Mouse (Mus musculus) limb, embryonic 11.5 days (tissue): Measurements from ENCODE around the gene Gchfr. TPM values are rescaled to one million over a fixed set of nuclear protein-coding genes. Genes with fewer than 3 reads are reported as not detected.

Experiments
- ATAC-seq: fragments of 200-750 bp; cut with Nextera tagmentation; 2 replicates; pipeline ENCODE4 v1.8.0; 2017; ENCODE audit warnings: low read depth; ENCODE audit not compliant: insufficient number of reproducible peaks, low FRiP score, low TSS enrichment
- DNase-seq: peaks from one replicate; pipeline ENCODE4 v3.0.0-alpha.2; 2015; ENCODE audit warnings: low spot score
- H3K27ac ChIP-seq: fragments of 300-500 bp; sonication (generic); replicated peaks from 2 replicates; pipeline ENCODE4 v1.5.1; 2014; ENCODE audit warnings: low read depth, mild to moderate bottlenecking, low read length
- H3K27me3 ChIP-seq: fragments of 300-500 bp; sonication (generic); 2 replicates; pipeline ENCODE4 v1.6.1; 2014; ENCODE audit warnings: mild to moderate bottlenecking, low read length, mixed read lengths; ENCODE audit not compliant: control insufficient read depth, insufficient read depth
- H3K36me3 ChIP-seq: fragments of 300-500 bp; sonication (generic); 2 replicates; pipeline ENCODE4 v1.6.1; 2014; ENCODE audit warnings: mild to moderate bottlenecking, low read length, moderate library complexity, mixed read lengths; ENCODE audit not compliant: control insufficient read depth, insufficient read depth
- H3K4me1 ChIP-seq: fragments of 300-500 bp; sonication (generic); 2 replicates; pipeline ENCODE4 v1.6.1; 2014; ENCODE audit warnings: low read length, mixed read lengths; ENCODE audit not compliant: control insufficient read depth, insufficient read depth
- H3K4me2 ChIP-seq: fragments of 300-500 bp; sonication (generic); 2 replicates; pipeline ENCODE4 v1.6.1; 2014; ENCODE audit warnings: low read depth, mild to moderate bottlenecking, moderate library complexity; ENCODE audit not compliant: severe bottlenecking
- H3K4me3 ChIP-seq: fragments of 300-500 bp; sonication (generic); 2 replicates; pipeline ENCODE4 v1.5.1; 2014; ENCODE audit warnings: low read depth, low read length
- H3K9ac ChIP-seq: fragments of 300-500 bp; sonication (generic); 2 replicates; pipeline ENCODE4 v1.6.1; 2014; ENCODE audit warnings: mild to moderate bottlenecking, low read length
- H3K9me3 ChIP-seq: fragments of 300-500 bp; sonication (generic); 2 replicates; pipeline ENCODE4 v1.6.1; 2016; ENCODE audit warnings: low read length; ENCODE audit not compliant: control insufficient read depth
- WGBS: fragments of 180-500 bp; shearing (Covaris S2); extraction: QIAGEN DNeasy Blood & Tissue Kit; methylation state at CpG from one replicate; pipeline ENCODE4 v1.1.7; 2014; 5-methylcytosine and 5-hydroxymethylcytosine counted together
- polyA plus RNA-seq: library from polyadenylated mRNA; unstranded; fragments of >200 nt; fragmentation: Nextera tagmentation; extraction: Ambion mirVana; gene quantifications from 2 replicates; pipeline ENCODE4 v1.2.1, GENCODE M21; 2014

Gchfr gene
- polyA plus RNA-seq, 1 experiment from 2014 or later = 6.7 TPM

DNA sequence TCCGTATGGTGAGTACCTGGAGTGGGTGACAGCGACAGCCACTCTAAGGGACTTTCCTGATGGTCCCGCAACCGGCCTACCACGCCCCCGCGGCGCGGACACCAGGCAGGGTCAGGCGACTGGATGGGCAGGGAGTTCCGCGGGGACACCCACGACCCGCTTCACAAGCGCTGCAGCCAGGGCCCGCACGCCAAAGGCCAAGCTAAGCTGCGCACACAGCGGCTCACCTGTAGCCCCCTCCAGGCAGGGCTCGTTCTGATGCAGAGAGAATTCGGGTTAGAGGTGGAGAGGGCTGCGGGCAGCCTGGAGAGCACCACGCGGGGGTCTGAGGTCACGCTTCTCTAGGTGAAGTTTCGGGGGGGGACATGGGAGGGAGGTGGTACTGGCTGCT lies 288 bp downstream of the Gchfr start:
- no peaks in the 10 kb centered on the region for H3K36me3 ChIP-seq
- no peaks in the 10 kb centered on the region for H3K9me3 ChIP-seq
- 4% methylated on average over 26 of the region's 26 CpGs for WGBS
- ATAC-seq (0 out of 2 replicates have a peak, but pooled peaks have one; percentile 23), DNase-seq (no peak)
- peak overlapping the region; percentile 47 for H3K4me3 ChIP-seq
- peak overlapping the region; percentile 95 for H3K4me2 ChIP-seq
- H3K9ac ChIP-seq = peak overlapping the region; percentile 51; the same call in 1 of the 2 replicates
- H3K27me3 ChIP-seq = peaks cover 9% of the 10 kb centered on the region
- peaks cover 3% of the 10 kb centered on the region for H3K4me1 ChIP-seq
- H3K27ac ChIP-seq = no peak overlapping the region

DNA sequence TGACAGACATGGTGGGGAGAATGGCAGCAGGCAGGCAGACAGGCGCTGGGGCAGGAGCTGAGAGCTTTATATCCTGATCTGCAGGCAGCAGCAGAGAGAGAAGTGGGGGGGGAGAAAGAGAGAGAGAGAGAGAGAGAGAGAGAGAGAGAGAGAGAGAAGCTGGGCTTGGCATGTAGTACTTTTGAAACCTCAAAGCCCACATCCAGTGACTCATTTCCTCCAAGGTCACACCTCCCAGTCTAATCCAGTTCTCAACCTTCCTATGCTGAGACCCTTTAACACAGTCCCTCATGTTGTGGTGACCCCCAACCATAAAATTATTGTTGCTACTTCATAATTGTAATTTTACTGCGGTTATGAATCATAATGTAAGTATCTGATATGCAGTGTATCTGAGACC lies 2.7 kb downstream of the Gchfr start:
- Histone ChIP-seq H3K9me3 (no peaks in the 10 kb centered on the region), H3K27ac (no peak overlapping the region), H3K27me3 (peaks cover 9% of the 10 kb centered on the region), H3K36me3 (no peaks in the 10 kb centered on the region), H3K9ac (no peak overlapping the region), H3K4me1 (peaks cover 16% of the 10 kb centered on the region), H3K4me3 (no peak overlapping the region), H3K4me2 (no peak overlapping the region)
- DNase-seq (no peak), ATAC-seq (no peak)
- WGBS = 80% methylated on average over 2 of the region's 2 CpGs

DNA sequence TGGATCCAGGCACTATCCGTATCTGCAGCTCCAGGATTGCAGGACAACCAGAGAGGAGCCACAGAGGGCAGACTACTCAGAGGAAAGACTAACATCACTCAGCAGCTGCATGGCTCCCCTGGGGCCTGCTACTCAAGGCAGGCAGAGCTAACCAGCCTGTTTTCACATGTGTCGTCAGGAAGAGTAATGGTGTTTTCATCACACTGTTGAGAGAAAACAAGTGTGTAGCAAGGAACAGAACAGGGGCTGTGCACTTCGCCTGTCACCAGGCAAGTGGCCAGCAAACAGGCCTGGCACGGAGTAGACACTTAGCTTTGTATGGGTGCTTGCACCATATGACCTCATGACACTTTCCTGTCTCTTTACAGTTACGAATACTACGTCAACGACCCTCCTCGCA lies 4.0 kb downstream of the Gchfr start:
- Histone ChIP-seq H3K36me3 (no peaks in the 10 kb centered on the region), H3K9me3 (no peaks in the 10 kb centered on the region), H3K27me3 (peaks cover 4% of the 10 kb centered on the region; the same call in 1 of the 2 replicates), H3K4me3 (no peak overlapping the region), H3K4me2 (no peak overlapping the region), H3K9ac (no peak overlapping the region), H3K4me1 (peaks cover 16% of the 10 kb centered on the region), H3K27ac (no peak overlapping the region)
- no peak for ATAC-seq
- no peak for DNase-seq
- 72% methylated on average over 8 of the region's 8 CpGs for WGBS

DNA sequence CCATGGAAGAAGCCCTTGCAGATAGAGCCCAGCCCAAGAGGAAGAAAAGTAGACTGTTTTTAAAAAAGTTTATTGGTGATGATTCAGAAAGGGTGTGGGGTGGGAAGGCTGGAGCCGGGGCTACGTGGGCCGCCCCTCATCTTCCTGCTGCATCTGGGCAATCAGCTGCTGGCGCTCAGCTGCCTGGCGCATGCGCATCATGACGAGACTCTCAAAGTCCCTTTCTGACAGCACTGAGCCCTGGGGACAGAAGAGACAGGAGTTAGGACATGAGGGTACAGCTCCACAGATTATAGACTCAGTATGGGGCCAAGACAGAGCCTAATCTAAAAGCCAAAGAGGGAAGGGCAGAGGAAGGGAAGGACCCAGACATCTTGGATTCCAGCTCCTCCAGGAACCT lies 4.9 kb downstream of the Gchfr start:
- WGBS = 87% methylated on average over 7 of the region's 7 CpGs
- no peaks in the 10 kb centered on the region for H3K36me3 ChIP-seq
- H3K9me3 ChIP-seq = no peaks in the 10 kb centered on the region
- no peak overlapping the region for H3K9ac ChIP-seq
- ATAC-seq (no peak), DNase-seq (no peak)
- H3K4me1 ChIP-seq = peaks cover 16% of the 10 kb centered on the region
- H3K27ac ChIP-seq = no peak overlapping the region
- 0 out of 2 replicates have a peak, but pooled peaks cover 2% of the 10 kb centered on the region for H3K27me3 ChIP-seq
- H3K4me2 ChIP-seq = no peak overlapping the region
- no peak overlapping the region for H3K4me3 ChIP-seq

DNA sequence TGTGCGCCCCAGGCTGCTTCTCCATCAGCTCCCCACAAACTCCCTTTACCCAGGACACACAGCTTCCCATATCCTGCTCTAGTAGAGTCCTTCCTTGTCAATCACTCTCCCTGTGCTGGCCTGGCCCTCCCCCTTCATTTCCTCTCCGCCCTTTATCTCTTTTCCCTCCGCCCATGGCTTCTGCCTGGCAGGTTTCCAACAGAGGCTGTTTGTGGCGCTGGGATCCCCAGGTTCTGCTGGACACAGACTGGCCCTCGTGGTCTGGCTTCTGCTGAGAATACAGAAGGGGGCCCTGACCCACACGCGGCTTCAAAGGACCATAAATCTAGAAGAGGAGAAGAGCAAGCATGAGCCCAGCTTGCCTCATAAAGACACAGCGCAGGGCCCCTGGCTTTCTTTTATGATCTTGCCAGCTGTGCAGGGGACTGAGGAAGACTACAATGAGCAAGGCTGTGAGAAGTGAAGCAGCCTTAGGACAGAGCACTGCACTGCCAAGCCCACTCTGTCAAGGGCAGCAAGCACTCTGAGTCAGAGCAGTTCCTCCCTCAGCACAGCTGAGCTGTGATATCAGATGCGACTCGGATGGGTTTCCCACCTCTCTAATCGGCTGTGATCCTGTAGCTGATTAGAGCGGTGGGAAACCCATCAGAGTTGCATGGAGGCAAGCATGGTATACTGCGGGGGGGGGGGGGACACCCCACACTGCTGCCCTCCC lies 5.4 kb downstream of the Gchfr start:
- Histone ChIP-seq H3K36me3 (no peaks in the 10 kb centered on the region), H3K27ac (no peak overlapping the region), H3K9ac (no peak overlapping the region; the same call in 1 of the 2 replicates), H3K9me3 (no peaks in the 10 kb centered on the region), H3K4me3 (no peak overlapping the region), H3K4me1 (peaks cover 16% of the 10 kb centered on the region), H3K27me3 (0 out of 2 replicates have a peak, but pooled peaks cover 2% of the 10 kb centered on the region), H3K4me2 (no peak overlapping the region)
- WGBS = 18% methylated on average over 13 of the region's 13 CpGs
- ATAC-seq = no peak
- no peak for DNase-seq

DNA sequence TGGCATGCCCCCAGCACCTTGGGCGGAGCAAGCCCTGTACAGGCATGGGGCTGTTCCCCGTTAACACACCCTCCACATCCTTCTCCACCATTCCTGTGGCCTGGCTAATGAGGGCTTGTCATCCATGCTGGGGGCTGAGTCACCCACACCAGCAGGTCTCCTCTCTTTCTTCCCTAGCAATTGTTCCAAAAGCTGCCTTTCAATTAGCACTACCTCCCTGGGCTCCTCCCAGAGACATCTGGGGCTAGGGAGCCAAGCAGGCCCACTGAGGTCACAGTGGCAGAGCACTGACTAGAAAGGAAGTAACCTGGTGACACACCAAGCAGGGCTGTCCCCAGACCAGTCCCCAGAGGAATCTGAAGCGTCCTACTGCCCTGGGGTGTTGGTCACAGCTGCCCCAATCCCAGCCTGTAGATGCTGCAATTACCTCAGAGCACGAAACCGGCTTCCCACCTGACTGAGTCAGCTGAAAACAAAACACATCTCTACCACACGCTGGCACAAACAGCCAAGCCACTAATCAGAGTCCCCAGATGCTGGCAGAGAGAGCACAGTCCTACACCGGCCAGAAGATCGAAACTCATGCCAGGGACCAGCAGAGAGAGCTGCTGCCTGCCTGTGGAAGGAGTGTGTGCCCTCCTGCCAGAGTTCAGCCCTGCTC lies 6.5 kb downstream of the Gchfr start, which contains the start of gene Gm14137:
Gm14137 (plus strand) TSS at position 519 of the 661 bp plus-strand sequence.
- H3K9ac ChIP-seq = no peak within 1 kb of the TSS; the same call in 1 of the 2 replicates
- H3K4me3 ChIP-seq = no peak within 1 kb of the TSS
- no peaks in the 10 kb centered on the region for H3K9me3 ChIP-seq
- H3K36me3 ChIP-seq = peaks cover under 1% of the 10 kb centered on the region; the same call in 1 of the 2 replicates
- peaks cover 16% of the 10 kb centered on the region for H3K4me1 ChIP-seq
- H3K27ac ChIP-seq = no peak within 1 kb of the TSS
- DNase-seq (no peak), ATAC-seq (no peak)
- no peak within 1 kb of the TSS for H3K4me2 ChIP-seq
- H3K27me3 ChIP-seq = no peaks in the 10 kb centered on the region
- WGBS = 45% methylated on average over 8 of the region's 8 CpGs

DNA sequence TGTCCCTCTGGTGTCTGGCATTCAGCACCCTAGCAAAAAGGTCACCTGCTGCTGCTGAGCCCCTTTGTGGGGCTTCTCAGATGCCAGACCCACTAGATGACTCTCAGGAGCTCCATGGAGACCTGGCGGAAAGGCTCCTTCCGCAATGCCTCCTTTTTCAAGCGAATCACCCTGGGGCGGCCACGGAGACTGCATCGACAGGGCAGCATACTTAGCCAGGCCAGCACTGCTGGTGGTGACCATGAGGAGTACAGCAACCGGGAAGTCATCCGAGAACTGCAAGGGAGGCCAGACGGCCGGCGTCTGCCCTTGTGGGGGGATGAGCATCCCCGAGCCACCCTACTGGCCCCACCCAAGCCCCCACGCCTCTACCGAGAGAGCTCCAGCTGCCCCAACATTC lies 7.3 kb downstream of the Gchfr start:
- ATAC-seq (no peak), DNase-seq (no peak)
- no peak overlapping the region for H3K4me3 ChIP-seq
- no peaks in the 10 kb centered on the region for H3K27me3 ChIP-seq
- H3K9ac ChIP-seq = no peak overlapping the region
- H3K27ac ChIP-seq = no peak overlapping the region
- WGBS = 59% methylated on average over 14 of the region's 14 CpGs
- peaks cover 5% of the 10 kb centered on the region; the same call in 1 of the 2 replicates for H3K36me3 ChIP-seq
- no peak overlapping the region for H3K4me2 ChIP-seq
- H3K4me1 ChIP-seq = peaks cover 16% of the 10 kb centered on the region
- no peaks in the 10 kb centered on the region for H3K9me3 ChIP-seq

DNA sequence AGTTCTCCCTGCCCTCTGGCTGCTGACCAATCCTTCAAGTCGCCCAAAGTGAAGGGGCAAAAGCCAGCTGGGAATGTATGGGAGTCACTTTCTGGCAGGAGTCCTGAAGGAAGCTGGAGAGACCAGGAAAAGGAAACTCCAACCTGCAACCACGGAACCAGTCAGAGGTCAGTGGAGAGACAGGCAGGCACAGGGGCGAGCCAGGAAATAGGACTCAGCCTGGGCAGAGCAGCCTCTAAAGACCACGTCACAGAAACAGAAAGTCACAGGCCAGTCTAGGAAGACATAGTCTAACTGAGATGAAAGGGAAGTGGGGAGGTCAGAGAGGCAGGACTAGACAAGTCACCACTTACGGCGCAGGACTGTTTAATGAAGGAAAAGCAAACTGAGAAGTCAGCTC lies 8.0 kb downstream of the Gchfr start:
- Histone ChIP-seq H3K9me3 (no peaks in the 10 kb centered on the region), H3K4me2 (no peak overlapping the region), H3K4me3 (no peak overlapping the region), H3K4me1 (peaks cover 16% of the 10 kb centered on the region), H3K9ac (no peak overlapping the region), H3K36me3 (peaks cover 5% of the 10 kb centered on the region; the same call in 1 of the 2 replicates), H3K27me3 (no peaks in the 10 kb centered on the region), H3K27ac (no peak overlapping the region)
- 66% methylated on average over 6 of the region's 6 CpGs for WGBS
- DNase-seq = no peak
- no peak for ATAC-seq
